Mouse (Mus musculus) CH12.LX (cell line): ENCODE results near the gene Efs. TPM values are rescaled to one million over a fixed set of nuclear protein-coding genes. Genes with fewer than 3 reads are reported as not detected.

Experiments
- DNase-seq: peaks from one replicate; pipeline ENCODE4 v3.0.0-alpha.2; 2013; ENCODE audit errors: extremely low read depth
- H3K27ac ChIP-seq: 2 replicates; pipeline ENCODE4 v1.5.1; 2012; ENCODE audit warnings: low read depth, mild to moderate bottlenecking, control low read depth, moderate library complexity; ENCODE audit not compliant: insufficient read depth
- H3K27me3 ChIP-seq: replicated peaks from 2 replicates; pipeline ENCODE3; 2012; ENCODE audit warnings: inconsistent platforms
- H3K36me3 ChIP-seq, 2 experiments: replicated peaks in 1 of 2; 2 replicates each; pipeline versions ENCODE3 to v1.6.1; 2012; ENCODE audit warnings: inconsistent platforms in 1 of 2, low read length in 1 of 2, mild to moderate bottlenecking in 1 of 2, mixed read lengths in 1 of 2, moderate library complexity in 1 of 2; ENCODE audit not compliant: control insufficient read depth in 1 of 2, insufficient read depth in 1 of 2
- H3K4me1 ChIP-seq, 2 experiments: 2 replicates each; pipeline ENCODE4 v1.6.1; 2012; ENCODE audit warnings: inconsistent platforms in 1 of 2, moderate library complexity in 1 of 2; ENCODE audit not compliant: insufficient read depth in 2 of 2, control insufficient read depth in 1 of 2
- H3K4me2 ChIP-seq: 2 replicates; pipeline ENCODE4 v1.6.1; 2012; ENCODE audit warnings: low read depth, mild to moderate bottlenecking, control low read depth; ENCODE audit not compliant: poor library complexity, insufficient read depth, severe bottlenecking
- H3K4me3 ChIP-seq, 3 experiments: fragments of 150-350 bp in 1 of 3; sonication (generic) in 1 of 3; replicated peaks in 1 of 3; 2 replicates each; pipeline versions ENCODE3 to v1.5.1; 2011 to 2012; ENCODE audit warnings: low read depth in 2 of 3, low read length in 2 of 3, mild to moderate bottlenecking in 2 of 3, moderate library complexity in 2 of 3, control low read depth in 1 of 3, improper control_type of control experiment in 1 of 3, inconsistent platforms in 1 of 3, mixed read lengths in 1 of 3; ENCODE audit not compliant: poor library complexity in 1 of 3
- H3K79me2 ChIP-seq: replicated peaks from 2 replicates; pipeline ENCODE4 v1.6.1; 2012; ENCODE audit warnings: mild to moderate bottlenecking, moderate library complexity; ENCODE audit not compliant: control insufficient read depth, poor library complexity, insufficient read depth, severe bottlenecking; ENCODE audit errors: extremely low read depth
- H3K9ac ChIP-seq: 2 replicates; pipeline ENCODE4 v1.6.1; 2012; ENCODE audit warnings: low read depth, mild to moderate bottlenecking, control low read depth, moderate library complexity; ENCODE audit not compliant: insufficient read depth
- H3K9me3 ChIP-seq: replicated peaks from 2 replicates; pipeline ENCODE3; 2012; ENCODE audit warnings: low read length, inconsistent platforms, mixed read lengths
- CHD2 ChIP-seq: IDR thresholded peaks from 2 replicates; pipeline ENCODE4 v1.6.1; 2011; ENCODE audit warnings: low read length, improper control_type of control experiment
- CTCF ChIP-seq, 2 experiments: IDR thresholded peaks in 1 of 2; conservative IDR thresholded peaks in 1 of 2; 2 replicates each; pipeline ENCODE4 v1.5.1; 2011 to 2012; ENCODE audit warnings: low read depth in 2 of 2, low read length in 2 of 2, improper control_type of control experiment in 1 of 2, inconsistent platforms in 1 of 2, mild to moderate bottlenecking in 1 of 2, moderate library complexity in 1 of 2
- ELF1 ChIP-seq: IDR thresholded peaks from 2 replicates; pipeline ENCODE4 v1.6.1; 2014; ENCODE audit warnings: low read depth, mild to moderate bottlenecking, inconsistent platforms, low read length, improper control_type of control experiment
- EP300 ChIP-seq: IDR thresholded peaks from 2 replicates; pipeline ENCODE4 v1.6.1; 2011; ENCODE audit warnings: low read length, improper control_type of control experiment
- HCFC1 ChIP-seq: IDR thresholded peaks from 2 replicates; pipeline ENCODE4 v1.6.1; 2012; ENCODE audit warnings: low read depth, mild to moderate bottlenecking, inconsistent platforms, low read length, improper control_type of control experiment
- IRF4 ChIP-seq: IDR thresholded peaks from 2 replicates; pipeline ENCODE4 v1.6.1; 2014; ENCODE audit warnings: low read depth, mild to moderate bottlenecking, inconsistent platforms, low read length, improper control_type of control experiment
- JUN ChIP-seq: IDR thresholded peaks from 2 replicates; pipeline ENCODE4 v1.6.1; 2011; ENCODE audit warnings: low read depth, mild to moderate bottlenecking, low read length, improper control_type of control experiment, moderate library complexity; ENCODE audit not compliant: insufficient read depth
- JUND ChIP-seq: conservative IDR thresholded peaks from 2 replicates; pipeline ENCODE4 v1.6.1; 2011; ENCODE audit warnings: low read depth, low read length, improper control_type of control experiment
- MEF2A ChIP-seq: IDR thresholded peaks from 2 replicates; pipeline ENCODE4 v1.6.1; 2014; ENCODE audit warnings: low read depth, mild to moderate bottlenecking, inconsistent platforms, low read length, improper control_type of control experiment, borderline replicate concordance
- PAX5 ChIP-seq: IDR thresholded peaks from 2 replicates; pipeline ENCODE4 v1.6.1; 2012; ENCODE audit warnings: low read length, inconsistent platforms, mixed read lengths
- RAD21 ChIP-seq: IDR thresholded peaks from 2 replicates; pipeline ENCODE4 v1.6.1; 2011; ENCODE audit warnings: low read depth, mild to moderate bottlenecking, low read length, improper control_type of control experiment, moderate library complexity
- RCOR1 ChIP-seq: conservative IDR thresholded peaks from 2 replicates; pipeline ENCODE4 v1.6.1; 2012; ENCODE audit warnings: low read depth, mild to moderate bottlenecking, inconsistent platforms, low read length, improper control_type of control experiment
- SMC3 ChIP-seq: IDR thresholded peaks from 2 replicates; pipeline ENCODE4 v1.6.1; 2011; ENCODE audit warnings: low read depth, low read length, improper control_type of control experiment
- TBP ChIP-seq: conservative IDR thresholded peaks from 2 replicates; pipeline ENCODE4 v1.6.1; 2011; ENCODE audit warnings: low read depth, low read length, improper control_type of control experiment
- TCF12 ChIP-seq: IDR thresholded peaks from 2 replicates; pipeline ENCODE4 v1.6.1; 2014; ENCODE audit warnings: low read depth, mild to moderate bottlenecking, inconsistent platforms, low read length, improper control_type of control experiment
- UBTF ChIP-seq: IDR thresholded peaks from 2 replicates; pipeline ENCODE4 v1.6.1; 2012; ENCODE audit warnings: low read depth, mild to moderate bottlenecking, inconsistent platforms, low read length, improper control_type of control experiment, moderate library complexity
- USF1 ChIP-seq: IDR thresholded peaks from 2 replicates; pipeline ENCODE4 v1.6.1; 2014; ENCODE audit warnings: low read depth, mild to moderate bottlenecking, inconsistent platforms, low read length, improper control_type of control experiment
- ZKSCAN1 ChIP-seq: IDR thresholded peaks from 2 replicates; pipeline ENCODE4 v1.6.1; 2012; ENCODE audit warnings: low read depth, inconsistent platforms, low read length, improper control_type of control experiment, borderline replicate concordance
- ZMIZ1 ChIP-seq: IDR thresholded peaks from 2 replicates; pipeline ENCODE4 v1.6.1; 2012; ENCODE audit warnings: low read depth, mild to moderate bottlenecking, inconsistent platforms, low read length, improper control_type of control experiment
- ZNF384 ChIP-seq: IDR thresholded peaks from 2 replicates; pipeline ENCODE4 v1.6.1; 2012; ENCODE audit warnings: low read depth, low read length, improper control_type of control experiment, inconsistent platforms
- dilution Hi-C: fragments of 300-500 bp; cut with MboI; formaldehyde crosslinking; loops from 2 replicates; pipeline ENCODE4 v1.14.3; 2020; ENCODE audit warnings: low sequenced_read_pairs; ENCODE audit not compliant: extremely low pct_unique_long_range_greater_than_20kb, extremely low pct_ligation_motif_present
- in situ Hi-C: fragments of 300-500 bp; cut with MboI; formaldehyde crosslinking; loops from 3 replicates; pipeline ENCODE4 v1.14.3; 2019; ENCODE audit warnings: low sequenced_read_pairs, low pct_ligation_motif_present, low pct_unique_long_range_greater_than_20kb, mixed read lengths
- polyA plus RNA-seq: library from polyadenylated mRNA; unstranded; fragments of >175 nt; gene quantifications from 2 replicates; pipeline ENCODE4 v1.2.1, GENCODE M21; 2012; ENCODE audit warnings: low read depth; ENCODE audit not compliant: insufficient read length
- total RNA-seq, 2 experiments: library from RNA; depleted of rRNA; stranded (reverse); fragments of 300-350 nt in 1 of 2; fragments of >200 nt in 1 of 2; gene quantifications; 2 replicates each; pipeline ENCODE4 v1.2.3; 2012 to 2014

Efs gene
- total and polyA plus RNA-seq, 3 experiments, result not detected

GRCm38 (mm10) chr14:54956533-54956932 lies 30.6 kb upstream of the Efs start:
- Histone ChIP-seq H3K36me3 (no peaks in the 10 kb centered on the region), H3K4me1 (peaks cover 9 to 24% of the 10 kb centered on the region in 2 experiments), H3K4me3 (no peak overlapping the region), H3K79me2 (no peaks in the 10 kb centered on the region), H3K27me3 (peaks cover 39% of the 10 kb centered on the region), H3K9me3 (no peaks in the 10 kb centered on the region), H3K4me2 (no peak overlapping the region), H3K27ac (no peak overlapping the region), H3K9ac (no peak overlapping the region)
- dilution Hi-C loops, result no loop called here
- no peak for TF ChIP-seq CTCF (conservative IDR thresholded peaks at IDR 0.05 in 1 of 2, IDR thresholded peaks at IDR 0.05 in 1 of 2; ENCODE audit: low read depth in 2 of 2, low read length in 2 of 2)
- no peak for TF ChIP-seq ZMIZ1
- TF ChIP-seq JUND, result no peak
- no peak for TF ChIP-seq HCFC1
- no peak for TF ChIP-seq PAX5
- TF ChIP-seq RAD21, result no peak
- TF ChIP-seq EP300, result no peak
- TF ChIP-seq ZNF384, result no peak
- TF ChIP-seq MEF2A, result no peak
- no peak for TF ChIP-seq JUN
- TF ChIP-seq IRF4, result no peak
- TF ChIP-seq RCOR1, result no peak
- TF ChIP-seq TCF12, result no peak
- TF ChIP-seq CHD2, result no peak
- TF ChIP-seq USF1, result no peak
- no peak for TF ChIP-seq UBTF
- in situ Hi-C loops, result no loop called here
- no peak for DNase-seq

- Histone ChIP-seq H3K36me3 (no peaks in the 10 kb centered on the region), H3K4me1 (peaks cover 4 to 15% of the 10 kb centered on the region in 2 experiments), H3K4me3 (no peak overlapping the region), H3K9me3 (no peaks in the 10 kb centered on the region), H3K4me2 (no peak overlapping the region), H3K9ac (no peak overlapping the region), H3K27me3 (peaks cover 46% of the 10 kb centered on the region), H3K79me2 (no peaks in the 10 kb centered on the region), H3K27ac (no peak overlapping the region)
- DNase-seq, result no peak
- dilution Hi-C loops (no loop called here), in situ Hi-C loops (no loop called here)
- TF ChIP-seq TBP (no peak), ZKSCAN1 (no peak), HCFC1 (no peak), JUND (no peak), TCF12 (no peak), ELF1 (no peak), SMC3 (no peak), JUN (no peak)
Measured at GRCm38 (mm10) chr14:54955481-54955880, 29.6 kb upstream of the Efs start.
